Mouse (Mus musculus): ENCODE results near the gene Tnrc6c. TPM values are rescaled to one million over a fixed set of nuclear protein-coding genes. Genes with fewer than 3 reads are reported as not detected.

Tnrc6c gene
- total RNA-seq (2023): 79.3 to 87.5 TPM (median 84.2 TPM) in 4 replicates

GRCm38 (mm10) chr11:117653491-117654351 is at the start of gene Tnrc6c:
TSS of gene Tnrc6c (plus strand) at chr11:117654289.

GRCm38 (mm10) chr11:117781993-117782704 is 128.1 kb downstream of the Tnrc6c start, which contains the start of the genes Tmc8 and Tmc6:
TSS of gene Tmc8 (plus strand) at chr11:117782076.
TSS of gene Tmc6 (minus strand) at chr11:117782198.

GRCm38 (mm10) chr11:117797511-117798159 is 143.5 kb downstream of the Tnrc6c start, which contains the start of gene 6030468B19Rik:
TSS of gene 6030468B19Rik (plus strand) at chr11:117797660.

GRCm38 (mm10) chr11:117809407-117810311 is 155.6 kb downstream of the Tnrc6c start, which contains the start of the genes Gm20708 and Syngr2:
TSS of gene Gm20708 (plus strand) at chr11:117809668.
TSS of gene Syngr2 (plus strand) at chr11:117809668.

Other genes starting within 250 kb of the Tnrc6c start
- gene Gm11733, start 169.9 kb upstream of the Tnrc6c start, total RNA-seq (2023): not detected in 4 replicates
- 55.5 to 74.8 TPM (median 63.6 TPM) in 4 replicates for gene Tmc8, start 127.8 kb downstream of the Tnrc6c start, total RNA-seq (2023)
- gene Tmc6, start 127.9 kb downstream of the Tnrc6c start, total RNA-seq (2023): 146 to 159 TPM (median 153 TPM) in 4 replicates
- 1.5 to 3.9 TPM (median 2.2 TPM) in 4 replicates for gene 6030468B19Rik, start 143.4 kb downstream of the Tnrc6c start, total RNA-seq (2023)
- 9.7 to 12.9 TPM (median 11.1 TPM) in 4 replicates for gene Gm20708, start 155.4 kb downstream of the Tnrc6c start, total RNA-seq (2023)
- 188 to 203 TPM (median 197 TPM) in 4 replicates for gene Syngr2, start 155.4 kb downstream of the Tnrc6c start, total RNA-seq (2023)
- 29.6 to 35.1 TPM (median 30.2 TPM) in 4 replicates for gene Afmid, start 171.6 kb downstream of the Tnrc6c start, total RNA-seq (2023)
- gene Tk1, start 171.8 kb downstream of the Tnrc6c start, total RNA-seq (2023): 40.1 to 47.4 TPM (median 41.8 TPM) in 4 replicates
- 1.7 to 3.1 TPM (median 2.4 TPM) in 4 replicates for gene Birc5, start 195.0 kb downstream of the Tnrc6c start, total RNA-seq (2023)
- gene Tmem235, start 206.5 kb downstream of the Tnrc6c start, total RNA-seq (2023): not detected in 4 replicates
- gene Tha1, start 219.2 kb downstream of the Tnrc6c start, total RNA-seq (2023): 2.1 to 2.6 TPM (median 2.3 TPM) in 4 replicates